Mouse (Mus musculus) kidney, embryonic 15.5 days (tissue): Measurements from ENCODE around the gene Cnpy1. TPM values are rescaled to one million over a fixed set of nuclear protein-coding genes. Genes with fewer than 3 reads are reported as not detected.
A peak's percentile ranks its signal among the peaks of the same experiment; 100 is the strongest.

Experiments
- ATAC-seq: fragments of 200-750 bp; cut with Nextera tagmentation; replicated peaks from 2 replicates; pipeline ENCODE4 v1.8.0; 2017; ENCODE audit warnings: moderate TSS enrichment; ENCODE audit not compliant: low FRiP score
- H3K27ac ChIP-seq: fragments of 300-500 bp; sonication (generic); 2 replicates; pipeline ENCODE4 v1.5.1; 2015; ENCODE audit warnings: mild to moderate bottlenecking, inconsistent platforms
- H3K27me3 ChIP-seq: fragments of 300-500 bp; sonication (generic); 2 replicates; pipeline ENCODE4 v1.6.1; 2015; ENCODE audit warnings: inconsistent platforms
- H3K36me3 ChIP-seq: fragments of 300-500 bp; sonication (generic); 2 replicates; pipeline ENCODE4 v1.6.1; 2015; ENCODE audit warnings: inconsistent platforms
- H3K4me1 ChIP-seq: fragments of 300-500 bp; sonication (generic); 2 replicates; pipeline ENCODE4 v1.6.1; 2015; ENCODE audit warnings: inconsistent platforms
- H3K4me2 ChIP-seq: fragments of 300-500 bp; sonication (generic); 2 replicates; pipeline ENCODE4 v1.6.1; 2015; ENCODE audit warnings: moderate library complexity, mild to moderate bottlenecking, inconsistent platforms
- H3K4me3 ChIP-seq: fragments of 300-500 bp; sonication (generic); replicated peaks from 2 replicates; pipeline ENCODE4 v1.5.1; 2015; ENCODE audit warnings: mild to moderate bottlenecking, inconsistent platforms
- H3K9ac ChIP-seq: fragments of 300-500 bp; sonication (generic); 2 replicates; pipeline ENCODE4 v1.6.1; 2015; ENCODE audit warnings: mild to moderate bottlenecking, inconsistent platforms
- H3K9me3 ChIP-seq: fragments of 300-500 bp; sonication (generic); replicated peaks from 2 replicates; pipeline ENCODE4 v1.6.1; 2016; ENCODE audit warnings: inconsistent platforms
- WGBS: fragments of 180-500 bp; shearing (Covaris S2); methylation state at CpG from one replicate; pipeline ENCODE4 v1.1.7; 2015; ENCODE audit warnings: mixed read lengths; 5-methylcytosine and 5-hydroxymethylcytosine counted together
- polyA plus RNA-seq: library from polyadenylated mRNA; unstranded; fragments of >200 nt; fragmentation: Nextera tagmentation; extraction: Ambion mirVana; gene quantifications from 2 replicates; pipeline ENCODE4 v1.2.1, GENCODE M21; 2015

Gene Cnpy1
- polyA plus RNA-seq, 1 experiment from 2014 or later: 0.16 TPM

- no peaks in the 10 kb centered on the region for H3K36me3 ChIP-seq
- no peak overlapping the region for H3K27ac ChIP-seq
- 2% methylated on average over 29 of the region's 29 CpGs for WGBS
- H3K4me1 ChIP-seq: peaks cover 37% of the 10 kb centered on the region
- H3K27me3 ChIP-seq: peaks cover 97% of the 10 kb centered on the region
- no peaks in the 10 kb centered on the region for H3K9me3 ChIP-seq
- no peak overlapping the region for H3K9ac ChIP-seq
- peak overlapping the region; percentile 42 for H3K4me2 ChIP-seq
- ATAC-seq: no peak
- H3K4me3 ChIP-seq: peak overlapping the region; percentile 21
Observed at GRCm38 (mm10) chr5:28167611-28168252, 77.9 kb downstream of the Cnpy1 start.

- whole genome bisulfite sequencing: under 1% methylated on average over 111 of the region's 111 CpGs
- Histone ChIP-seq H3K9me3 (no peaks in the 10 kb centered on the region), H3K36me3 (no peaks in the 10 kb centered on the region), H3K4me1 (peaks cover 44% of the 10 kb centered on the region), H3K27ac (no peak overlapping the region), H3K4me2 (peak overlapping the region; percentile 92), H3K4me3 (peak overlapping the region; percentile 49), H3K27me3 (peaks cover 96% of the 10 kb centered on the region), H3K9ac (no peak overlapping the region)
- peak; percentile 24; the same call in 1 of the 2 replicates for ATAC-seq
Observed at GRCm38 (mm10) chr5:28166256-28167231, 79.1 kb downstream of the Cnpy1 start.

GRCm38 (mm10) chr5:28165358-28166255 is 80.0 kb downstream of the Cnpy1 start, which contains the start of gene En2:
Gene En2, plus strand, starts transcription at chr5:28165694.
- H3K36me3 ChIP-seq: no peaks in the 10 kb centered on the region
- peaks cover 42% of the 10 kb centered on the region for H3K4me1 ChIP-seq
- WGBS: under 1% methylated on average over 109 of the region's 113 CpGs
- peak; percentile 52 for ATAC-seq
- H3K27me3 ChIP-seq: peaks cover 97% of the 10 kb centered on the region
- H3K27ac ChIP-seq: no peak within 1 kb of the TSS
- H3K9me3 ChIP-seq: no peaks in the 10 kb centered on the region
- peak within 1 kb of the TSS; percentile 92 for H3K4me2 ChIP-seq
- peak within 1 kb of the TSS; percentile 49 for H3K4me3 ChIP-seq
- peak within 1 kb of the TSS; percentile 21; the same call in 1 of the 2 replicates for H3K9ac ChIP-seq

GRCm38 (mm10) chr5:28163926-28164325 is 81.7 kb downstream of the Cnpy1 start:
- WGBS: 5% methylated on average over 1 of the region's 1 CpGs
- no peak for ATAC-seq
- Histone ChIP-seq H3K4me2 (no peak overlapping the region), H3K4me3 (no peak overlapping the region), H3K9me3 (no peaks in the 10 kb centered on the region), H3K9ac (no peak overlapping the region), H3K27me3 (peaks cover 99% of the 10 kb centered on the region), H3K4me1 (peaks cover 49% of the 10 kb centered on the region), H3K27ac (no peak overlapping the region), H3K36me3 (no peaks in the 10 kb centered on the region)

- peaks cover 54% of the 10 kb centered on the region for H3K4me1 ChIP-seq
- no peak for ATAC-seq
- H3K4me3 ChIP-seq: no peak overlapping the region
- peak overlapping the region; percentile 29 for H3K4me2 ChIP-seq
- H3K27ac ChIP-seq: no peak overlapping the region
- no peaks in the 10 kb centered on the region for H3K36me3 ChIP-seq
- peaks cover 99% of the 10 kb centered on the region for H3K27me3 ChIP-seq
- H3K9ac ChIP-seq: no peak overlapping the region
- 1% methylated on average over 24 of the region's 24 CpGs for WGBS
- no peaks in the 10 kb centered on the region for H3K9me3 ChIP-seq
Observed at GRCm38 (mm10) chr5:28161938-28162402, 83.6 kb downstream of the Cnpy1 start.

- ATAC-seq: no peak
- Histone ChIP-seq H3K4me3 (no peak overlapping the region), H3K27ac (no peak overlapping the region), H3K4me1 (peaks cover 51% of the 10 kb centered on the region), H3K9ac (no peak overlapping the region), H3K4me2 (peak overlapping the region; percentile 29), H3K27me3 (peaks cover 99% of the 10 kb centered on the region), H3K9me3 (no peaks in the 10 kb centered on the region), H3K36me3 (no peaks in the 10 kb centered on the region)
- 5% methylated on average over 20 of the region's 20 CpGs for WGBS
Observed at GRCm38 (mm10) chr5:28161383-28161937, 84.1 kb downstream of the Cnpy1 start.

GRCm38 (mm10) chr5:28159891-28160470 is 85.6 kb downstream of the Cnpy1 start:
- H3K4me1 ChIP-seq: peaks cover 36% of the 10 kb centered on the region
- no peak for ATAC-seq
- WGBS: 7% methylated on average over 8 of the region's 8 CpGs
- H3K4me3 ChIP-seq: no peak overlapping the region
- H3K9me3 ChIP-seq: no peaks in the 10 kb centered on the region
- no peak overlapping the region for H3K9ac ChIP-seq
- no peaks in the 10 kb centered on the region for H3K36me3 ChIP-seq
- no peak overlapping the region for H3K4me2 ChIP-seq
- no peak overlapping the region for H3K27ac ChIP-seq
- H3K27me3 ChIP-seq: peaks cover 99% of the 10 kb centered on the region

GRCm38 (mm10) chr5:28159072-28159458 is 86.5 kb downstream of the Cnpy1 start:
- ATAC-seq: no peak; the same call in 1 of the 2 replicates
- no peaks in the 10 kb centered on the region for H3K9me3 ChIP-seq
- H3K9ac ChIP-seq: no peak overlapping the region
- peaks cover 96% of the 10 kb centered on the region for H3K27me3 ChIP-seq
- WGBS: 0% methylated on average over 15 of the region's 15 CpGs
- H3K4me1 ChIP-seq: peaks cover 34% of the 10 kb centered on the region
- no peak overlapping the region for H3K4me2 ChIP-seq
- H3K36me3 ChIP-seq: no peaks in the 10 kb centered on the region
- H3K4me3 ChIP-seq: no peak overlapping the region
- no peak overlapping the region for H3K27ac ChIP-seq

- Histone ChIP-seq H3K4me3 (peak overlapping the region; percentile 19), H3K9ac (no peak overlapping the region), H3K4me2 (peak overlapping the region; percentile 48), H3K27ac (no peak overlapping the region), H3K4me1 (peaks cover 34% of the 10 kb centered on the region), H3K27me3 (peaks cover 96% of the 10 kb centered on the region), H3K36me3 (no peaks in the 10 kb centered on the region), H3K9me3 (no peaks in the 10 kb centered on the region)
- ATAC-seq: peak; percentile 84
- WGBS: under 1% methylated on average over 31 of the region's 31 CpGs
Observed at GRCm38 (mm10) chr5:28158308-28159071, 87.1 kb downstream of the Cnpy1 start.

GRCm38 (mm10) chr5:28157781-28158180 is 87.8 kb downstream of the Cnpy1 start:
- under 1% methylated on average over 17 of the region's 17 CpGs for WGBS
- Histone ChIP-seq H3K4me2 (peak overlapping the region; percentile 48), H3K27ac (no peak overlapping the region), H3K9me3 (no peaks in the 10 kb centered on the region), H3K36me3 (no peaks in the 10 kb centered on the region), H3K9ac (no peak overlapping the region), H3K27me3 (peaks cover 96% of the 10 kb centered on the region), H3K4me1 (peaks cover 34% of the 10 kb centered on the region), H3K4me3 (0 out of 2 replicates have a peak overlapping the region, but pooled peaks have one; percentile 19)
- no peak for ATAC-seq
